Mouse (Mus musculus) E14TG2a.4 (cell line): ENCODE measurements around the gene Trip12.

Source experiments
- CTCF ChIP-seq: conservative IDR thresholded peaks from 2 replicates; pipeline ENCODE4 v1.5.1; 2014; ENCODE audit warnings: low read length
- NANOG ChIP-seq: IDR thresholded peaks from 2 replicates; pipeline ENCODE4 v1.6.1; 2014; ENCODE audit warnings: borderline replicate concordance, low read length, mixed read lengths

DNA sequence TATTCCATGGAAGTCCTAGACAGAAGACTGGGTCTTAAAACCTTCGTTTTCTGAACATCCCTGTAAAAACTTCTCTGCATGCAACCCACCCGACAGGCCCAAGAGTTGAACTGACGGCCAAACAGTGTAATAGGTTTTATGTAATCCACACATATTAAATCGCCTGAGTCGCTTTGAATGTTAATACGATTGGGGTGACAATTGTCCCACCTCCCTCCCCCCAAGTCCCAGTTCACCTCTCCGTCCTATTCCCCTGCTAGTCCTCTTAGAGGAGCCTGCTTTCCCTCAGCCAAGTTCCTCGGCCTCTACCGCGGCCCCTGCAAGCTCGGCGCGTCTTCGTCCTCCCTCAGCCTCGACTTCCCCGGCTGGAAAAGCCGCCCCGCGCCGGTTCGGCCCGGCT, 2.2 kb downstream of the Trip12 start:
- TF ChIP-seq CTCF: no peak
- no peak for TF ChIP-seq NANOG
